Mouse (Mus musculus) MEL (cell line): ENCODE data around the gene Pstpip1. TPM values are rescaled to one million over a fixed set of nuclear protein-coding genes. Genes with fewer than 3 reads are reported as not detected.

Source experiments
- DNase-seq: peaks from one replicate; pipeline ENCODE4 v3.0.0; 2011; ENCODE audit warnings: low read depth, low spot score
- H3K27ac ChIP-seq: 2 replicates; pipeline ENCODE4 v1.5.1; 2012; ENCODE audit warnings: low read depth, mild to moderate bottlenecking, control low read depth, low read length, moderate library complexity; ENCODE audit not compliant: control insufficient read depth
- H3K27me3 ChIP-seq, 2 experiments: fragments of 150-350 bp in 1 of 2; sonication (generic) in 1 of 2; 2 replicates each; pipeline ENCODE4 v1.6.1; 2012; ENCODE audit warnings: low read length in 2 of 2, mild to moderate bottlenecking in 2 of 2, improper control_type of control experiment in 1 of 2, moderate library complexity in 1 of 2; ENCODE audit not compliant: insufficient read depth in 2 of 2, control insufficient read depth in 1 of 2
- H3K36me3 ChIP-seq, 2 experiments: 2 replicates each; pipeline ENCODE4 v1.6.1; 2012 to 2014; ENCODE audit warnings: low read length in 2 of 2, improper control_type of control experiment in 1 of 2, inconsistent platforms in 1 of 2, mild to moderate bottlenecking in 1 of 2; ENCODE audit not compliant: insufficient read depth in 2 of 2, control insufficient read depth in 1 of 2
- H3K4me1 ChIP-seq, 2 experiments: fragments of 150-350 bp in 1 of 2; sonication (generic) in 1 of 2; 2 replicates each; pipeline ENCODE4 v1.6.1; 2012; ENCODE audit warnings: low read length in 2 of 2, improper control_type of control experiment in 1 of 2, mild to moderate bottlenecking in 1 of 2; ENCODE audit not compliant: insufficient read depth in 2 of 2, control insufficient read depth in 1 of 2
- H3K4me3 ChIP-seq, 2 experiments: fragments of 150-350 bp in 1 of 2; sonication (generic) in 1 of 2; 2 replicates each; pipeline ENCODE4 v1.5.1; 2012; ENCODE audit warnings: low read depth in 2 of 2, low read length in 2 of 2, mild to moderate bottlenecking in 2 of 2, moderate library complexity in 2 of 2, control low read depth in 1 of 2, improper control_type of control experiment in 1 of 2; ENCODE audit not compliant: control insufficient read depth in 1 of 2, insufficient read depth in 1 of 2
- H3K79me2 ChIP-seq: 2 replicates; pipeline ENCODE4 v1.6.1; 2012; ENCODE audit warnings: mild to moderate bottlenecking, low read length, moderate library complexity; ENCODE audit not compliant: control insufficient read depth, poor library complexity, insufficient read depth
- H3K9ac ChIP-seq: 2 replicates; pipeline ENCODE4 v1.6.1; 2012; ENCODE audit warnings: low read depth, mild to moderate bottlenecking, control low read depth, low read length, moderate library complexity; ENCODE audit not compliant: control insufficient read depth, poor library complexity, severe bottlenecking
- H3K9me3 ChIP-seq: fragments of 150-350 bp; sonication (generic); replicated peaks from 2 replicates; pipeline ENCODE4 v1.6.1; 2012; ENCODE audit warnings: mild to moderate bottlenecking, low read length, improper control_type of control experiment, moderate library complexity; ENCODE audit not compliant: insufficient read depth
- CHD1 ChIP-seq: IDR thresholded peaks from 2 replicates; pipeline ENCODE4 v1.6.1; 2012; ENCODE audit warnings: low read depth, mild to moderate bottlenecking, inconsistent platforms, low read length, improper control_type of control experiment
- CHD2 ChIP-seq: IDR thresholded peaks from 2 replicates; pipeline ENCODE4 v1.6.1; 2011; ENCODE audit warnings: low read length, improper control_type of control experiment
- ELF1 ChIP-seq: IDR thresholded peaks from 2 replicates; pipeline ENCODE4 v1.6.1; 2014; ENCODE audit warnings: low read depth, mild to moderate bottlenecking, inconsistent platforms, low read length, improper control_type of control experiment, moderate library complexity
- EP300 ChIP-seq, 2 experiments: IDR thresholded peaks; 2 replicates each; pipeline ENCODE4 v1.6.1; 2011; ENCODE audit warnings: improper control_type of control experiment in 2 of 2, low read length in 2 of 2, low read depth in 1 of 2, mild to moderate bottlenecking in 1 of 2
- ETS1 ChIP-seq: IDR thresholded peaks from 2 replicates; pipeline ENCODE4 v1.6.1; 2012; ENCODE audit warnings: low read depth, mild to moderate bottlenecking, inconsistent platforms, low read length, improper control_type of control experiment, moderate library complexity
- GABPA ChIP-seq: IDR thresholded peaks from 2 replicates; pipeline ENCODE4 v1.6.1; 2012; ENCODE audit warnings: low read depth, mild to moderate bottlenecking, inconsistent platforms, low read length, improper control_type of control experiment, moderate library complexity
- HCFC1 ChIP-seq: IDR thresholded peaks from 2 replicates; pipeline ENCODE4 v1.6.1; 2012; ENCODE audit warnings: low read depth, mild to moderate bottlenecking, inconsistent platforms, low read length, improper control_type of control experiment, moderate library complexity
- JUND ChIP-seq: IDR thresholded peaks from 2 replicates; pipeline ENCODE4 v1.6.1; 2011; ENCODE audit warnings: low read depth, mild to moderate bottlenecking, improper control_type of control experiment, low read length
- MAFK ChIP-seq: IDR thresholded peaks from 2 replicates; pipeline ENCODE4 v1.6.1; 2011; ENCODE audit warnings: low read depth, mild to moderate bottlenecking, low read length, improper control_type of control experiment, borderline replicate concordance
- MAX ChIP-seq: IDR thresholded peaks from 2 replicates; pipeline ENCODE4 v1.6.1; 2011; ENCODE audit warnings: low read length, improper control_type of control experiment
- MYB ChIP-seq: IDR thresholded peaks from 2 replicates; pipeline ENCODE4 v1.6.1; 2011; ENCODE audit warnings: mild to moderate bottlenecking, low read depth, low read length, improper control_type of control experiment
- NRF1 ChIP-seq: IDR thresholded peaks from 2 replicates; pipeline ENCODE4 v1.6.1; 2014; ENCODE audit warnings: low read depth, mild to moderate bottlenecking, inconsistent platforms, low read length, improper control_type of control experiment, moderate library complexity; ENCODE audit not compliant: poor library complexity, insufficient read depth, severe bottlenecking
- POLR2A ChIP-seq, 2 experiments: IDR thresholded peaks; 2 replicates each; pipeline ENCODE4 v1.6.1; 2011 to 2012; ENCODE audit warnings: low read length in 2 of 2, mild to moderate bottlenecking in 2 of 2, control low read depth in 1 of 2, improper control_type of control experiment in 1 of 2, low read depth in 1 of 2, moderate library complexity in 1 of 2; ENCODE audit not compliant: control insufficient read depth in 1 of 2, insufficient read depth in 1 of 2, poor library complexity in 1 of 2
- POLR2AphosphoS5 ChIP-seq: IDR thresholded peaks from 2 replicates; pipeline ENCODE4 v1.6.1; 2012; ENCODE audit warnings: low read depth, borderline replicate concordance, mild to moderate bottlenecking, inconsistent platforms, low read length, moderate library complexity, mixed read lengths
- SMC3 ChIP-seq: IDR thresholded peaks from 2 replicates; pipeline ENCODE4 v1.6.1; 2011; ENCODE audit warnings: low read depth, low read length, improper control_type of control experiment
- TBP ChIP-seq: IDR thresholded peaks from 2 replicates; pipeline ENCODE4 v1.8.0; 2011; ENCODE audit warnings: low read depth, low read length, improper control_type of control experiment
- TCF12 ChIP-seq: IDR thresholded peaks from 2 replicates; pipeline ENCODE4 v1.6.1; 2014; ENCODE audit warnings: low read depth, mild to moderate bottlenecking, inconsistent platforms, low read length, improper control_type of control experiment, moderate library complexity
- UBTF ChIP-seq: IDR thresholded peaks from 2 replicates; pipeline ENCODE4 v1.6.1; 2012; ENCODE audit warnings: low read depth, mild to moderate bottlenecking, inconsistent platforms, low read length, improper control_type of control experiment, moderate library complexity, borderline replicate concordance; ENCODE audit not compliant: insufficient read depth
- USF1 ChIP-seq: IDR thresholded peaks from 2 replicates; pipeline ENCODE4 v1.6.1; 2014; ENCODE audit warnings: low read depth, mild to moderate bottlenecking, inconsistent platforms, low read length, improper control_type of control experiment, moderate library complexity
- ZC3H11A ChIP-seq: IDR thresholded peaks from 2 replicates; pipeline ENCODE4 v1.6.1; 2012; ENCODE audit warnings: low read depth, mild to moderate bottlenecking, inconsistent platforms, low read length, improper control_type of control experiment
- ZMIZ1 ChIP-seq: IDR thresholded peaks from 2 replicates; pipeline ENCODE4 v1.6.1; 2012; ENCODE audit warnings: low read depth, mild to moderate bottlenecking, inconsistent platforms, low read length, improper control_type of control experiment, moderate library complexity
- ZNF384 ChIP-seq: IDR thresholded peaks from 2 replicates; pipeline ENCODE4 v1.6.1; 2012; ENCODE audit warnings: low read depth, mild to moderate bottlenecking, inconsistent platforms, low read length, improper control_type of control experiment
- polyA plus RNA-seq, 2 experiments: library from polyadenylated mRNA; stranded (reverse) in 1 of 2; unstranded in 1 of 2; fragments of >175 nt in 1 of 2; fragments of >200 nt in 1 of 2; gene quantifications; 2 replicates each; pipeline versions ENCODE4 v1.2.1 to v1.2.4; 2012; ENCODE audit warnings: low replicate concordance in 2 of 2, low read depth in 1 of 2; ENCODE audit not compliant: insufficient read length in 2 of 2, insufficient read depth in 1 of 2, missing spikeins in 1 of 2
- total RNA-seq: library from RNA; depleted of rRNA; stranded (reverse); fragments of 300-350 nt; gene quantifications from 2 replicates; pipeline ENCODE4 v1.2.3, GENCODE M21; 2012

The Pstpip1 gene
- total and polyA plus RNA-seq, 3 experiments: 0.04 to 0.22 TPM; not detected in 1

DNA sequence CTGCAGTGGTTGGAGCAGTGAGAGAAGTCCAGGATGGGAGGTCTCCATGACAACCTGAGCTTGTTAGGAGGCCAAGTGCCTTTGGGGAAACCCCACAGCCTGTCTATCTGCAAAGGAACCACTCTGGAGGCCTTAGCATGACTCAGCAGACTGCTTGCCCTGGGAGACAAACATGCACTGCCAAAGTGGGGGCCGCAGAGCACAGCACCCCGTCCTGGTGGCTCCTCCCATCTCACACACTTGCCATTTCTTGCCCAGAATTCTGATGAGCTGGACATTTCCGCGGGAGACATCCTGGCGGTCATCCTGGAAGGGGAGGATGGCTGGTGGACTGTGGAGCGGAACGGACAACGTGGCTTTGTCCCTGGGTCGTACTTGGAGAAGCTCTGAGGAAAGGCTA lies 38.6 kb downstream of the Pstpip1 start:
- H3K4me1 ChIP-seq: peaks cover 0 to 10% of the 10 kb centered on the region in 2 experiments; a peak in 2 of 4 replicates
- no peak overlapping the region for H3K4me3 ChIP-seq
- no peaks in the 10 kb centered on the region; a peak in 2 of 4 replicates for H3K36me3 ChIP-seq
- TF ChIP-seq MAFK (no peak), MYB (no peak), ZNF384 (no peak), EP300 (IDR thresholded peaks at IDR 0.05; ENCODE audit: low read depth in 1 of 2, low read length in 2 of 2) (no peak), NRF1 (no peak), ETS1 (no peak), HCFC1 (no peak), GABPA (peak; percentile 44; the same call in 1 of the 2 replicates)
- H3K27me3 ChIP-seq: no peaks in the 10 kb centered on the region
- H3K79me2 ChIP-seq: no peaks in the 10 kb centered on the region
- DNase-seq: peak; percentile 77
- H3K9ac ChIP-seq: no peak overlapping the region
- no peaks in the 10 kb centered on the region for H3K9me3 ChIP-seq
- H3K27ac ChIP-seq: no peak overlapping the region

DNA sequence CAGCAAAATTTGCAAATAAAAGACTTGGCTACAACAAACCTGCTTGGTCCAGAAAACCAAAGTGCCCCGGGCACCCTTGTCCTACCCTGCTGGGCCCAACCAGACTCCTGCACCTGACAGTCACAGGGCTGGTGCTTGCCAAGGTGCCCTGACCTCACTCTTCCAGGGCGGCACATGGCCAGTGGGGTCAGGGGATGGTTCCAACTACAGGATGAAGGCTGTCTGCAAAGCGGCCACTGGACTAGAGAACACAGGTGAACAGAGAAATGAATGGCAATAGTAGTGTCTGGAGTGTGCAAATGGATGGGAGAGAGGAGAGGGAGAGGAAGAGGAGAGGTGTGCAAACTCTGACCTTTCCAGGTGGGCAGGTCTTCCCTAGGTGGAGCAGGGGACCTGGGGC lies 40.2 kb downstream of the Pstpip1 start:
- Histone ChIP-seq H3K79me2 (no peaks in the 10 kb centered on the region), H3K9ac (no peak overlapping the region), H3K36me3 (no peaks in the 10 kb centered on the region; a peak in 2 of 4 replicates), H3K4me3 (no peak overlapping the region), H3K27me3 (no peaks in the 10 kb centered on the region), H3K9me3 (no peaks in the 10 kb centered on the region), H3K27ac (no peak overlapping the region), H3K4me1 (peaks cover 0 to 10% of the 10 kb centered on the region in 2 experiments; a peak in 2 of 4 replicates)
- no peak for TF ChIP-seq CHD2
- TF ChIP-seq GABPA: no peak
- TF ChIP-seq POLR2A (IDR thresholded peaks at IDR 0.05; ENCODE audit: control insufficient read depth in 1 of 2, insufficient read depth in 1 of 2, low read depth in 1 of 2, low read length in 2 of 2, poor library complexity in 1 of 2): no peak
- no peak for TF ChIP-seq MAX
- no peak for TF ChIP-seq POLR2AphosphoS5
- TF ChIP-seq ELF1: no peak
- DNase-seq: no peak

DNA sequence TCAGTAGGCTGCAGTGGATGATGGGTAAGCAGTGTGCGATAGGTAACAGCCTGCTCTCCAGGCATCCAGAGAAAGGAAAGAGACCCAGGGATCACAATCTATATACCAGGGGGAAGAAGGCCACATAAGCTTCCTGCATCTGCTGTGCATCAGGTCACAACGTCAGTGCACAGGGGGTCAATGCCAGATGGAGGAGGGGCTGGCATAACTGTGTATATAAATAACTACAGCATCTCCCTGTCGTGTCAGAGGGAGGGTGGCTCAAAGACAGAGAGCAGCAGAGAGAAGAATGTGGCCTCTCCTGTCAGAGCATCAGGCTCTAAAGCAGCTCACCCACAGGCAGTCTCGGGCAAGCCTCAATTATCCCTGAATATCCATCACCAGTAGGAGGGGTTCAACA lies 40.8 kb downstream of the Pstpip1 start:
- Histone ChIP-seq H3K9me3 (no peaks in the 10 kb centered on the region), H3K36me3 (no peaks in the 10 kb centered on the region; a peak in 2 of 4 replicates)

More for the DNA sequence above, 40.8 kb downstream of the Pstpip1 start:
- DNase-seq: no peak
- TF ChIP-seq ETS1 (no peak), MAFK (no peak), NRF1 (no peak), CHD1 (no peak), ZMIZ1 (no peak), TCF12 (no peak), CHD2 (no peak), JUND (no peak), ELF1 (no peak), USF1 (no peak), MAX (no peak), SMC3 (no peak), TBP (no peak), HCFC1 (no peak), POLR2AphosphoS5 (no peak), ZC3H11A (no peak), MYB (no peak), UBTF (no peak), GABPA (no peak)
- TF ChIP-seq, all 39 proteins: peak for 0
- Histone ChIP-seq H3K9ac (no peak overlapping the region), H3K79me2 (no peaks in the 10 kb centered on the region), H3K4me3 (no peak overlapping the region), H3K4me1 (peaks cover 0 to 10% of the 10 kb centered on the region in 2 experiments; a peak in 2 of 4 replicates), H3K27ac (no peak overlapping the region), H3K27me3 (no peaks in the 10 kb centered on the region)
